Mouse (Mus musculus): Measurements from ENCODE around the gene Dnajb6.
"Not testable (repeated sequence)": the region's sequence is repeated elsewhere in the genome, so short reads cannot be mapped to it uniquely, and the experiment has no call there.

Gene Dnajb6

GRCm38 (mm10) chr5:29772038-29772437 lies 36.5 kb downstream of the Dnajb6 start:
- DNase-seq, result no peak

DNA sequence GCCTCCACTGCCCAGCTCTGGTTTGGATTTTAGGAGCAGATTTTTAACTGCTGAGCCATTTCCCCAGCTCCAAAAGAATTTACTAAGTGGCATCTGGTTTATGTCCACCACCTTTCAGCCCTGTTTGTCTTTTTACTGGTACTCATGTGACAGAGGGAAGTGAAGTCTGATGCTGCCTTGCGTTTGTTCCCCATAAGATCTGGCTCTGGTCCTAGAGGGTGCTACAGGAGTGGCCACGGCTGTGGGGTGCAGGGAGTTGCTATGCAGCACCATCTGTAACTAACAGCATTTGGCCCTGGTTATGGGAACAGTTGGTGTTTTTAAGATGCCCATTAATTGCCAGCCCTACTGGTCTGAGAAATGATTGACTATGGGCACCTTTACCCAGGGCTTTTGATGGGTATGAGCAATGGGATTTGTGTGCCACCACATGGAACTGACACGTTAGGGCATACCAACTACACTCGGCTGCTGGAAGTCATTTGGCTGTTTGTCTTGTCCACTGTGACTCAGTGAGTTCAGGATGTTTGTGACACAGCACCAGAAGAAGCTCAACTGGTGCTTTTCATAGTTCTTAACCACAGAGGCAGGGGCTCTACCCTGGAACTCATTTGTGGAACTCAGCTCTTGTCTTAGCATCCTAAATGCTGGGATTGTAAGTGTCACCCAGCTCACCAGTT lies 37.3 kb downstream of the Dnajb6 start:
- peak in 1 of 2 experiments; percentile 18 for DNase-seq

GRCm38 (mm10) chr5:29773460-29774150 lies 38.1 kb downstream of the Dnajb6 start:
- no peak for DNase-seq

DNA sequence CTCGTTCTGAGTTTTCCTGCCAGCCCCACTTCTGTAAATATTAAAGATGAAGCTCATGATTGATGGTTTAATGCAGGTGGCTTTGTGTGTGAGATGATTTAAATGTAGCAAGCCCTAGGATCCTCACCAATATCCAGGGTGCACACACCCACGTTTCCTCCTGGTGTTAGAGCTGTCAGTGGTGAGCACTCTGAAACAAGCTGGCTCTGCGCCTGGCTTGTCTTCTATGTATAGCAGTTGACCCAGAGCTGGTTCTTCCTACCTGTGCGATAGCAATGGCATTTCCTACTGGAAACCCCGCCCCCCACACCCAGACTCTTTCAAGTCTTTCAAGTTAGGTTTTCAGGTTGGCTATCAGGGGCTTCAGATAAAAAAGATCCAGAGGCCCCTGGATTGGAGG lies 39.9 kb downstream of the Dnajb6 start:
- DNase-seq, result no peak

GRCm38 (mm10) chr5:29778029-29778428 lies 42.5 kb downstream of the Dnajb6 start:
- DNase-seq, result no peak

DNA sequence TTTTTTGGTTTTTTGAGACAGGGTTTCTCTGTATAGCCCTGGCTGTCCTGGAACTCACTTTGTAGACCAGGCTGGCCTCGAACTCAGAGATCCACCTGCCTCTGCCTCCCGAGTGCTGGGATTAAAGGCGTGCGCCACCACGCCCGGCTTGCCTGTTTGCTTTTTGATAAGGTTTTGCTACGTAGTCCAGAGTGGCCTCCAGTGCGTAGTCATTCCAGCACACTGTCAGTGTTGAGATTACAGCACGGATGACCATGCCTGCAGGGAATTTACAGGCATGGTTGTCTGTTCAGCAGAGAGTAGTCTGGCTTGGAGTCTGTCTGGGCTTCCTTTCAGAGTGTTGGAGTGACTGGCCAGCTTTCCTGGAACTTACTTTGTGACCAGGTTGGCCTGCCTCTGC lies 44.2 kb downstream of the Dnajb6 start:
- not testable (repeated sequence) for DNase-seq

DNA sequence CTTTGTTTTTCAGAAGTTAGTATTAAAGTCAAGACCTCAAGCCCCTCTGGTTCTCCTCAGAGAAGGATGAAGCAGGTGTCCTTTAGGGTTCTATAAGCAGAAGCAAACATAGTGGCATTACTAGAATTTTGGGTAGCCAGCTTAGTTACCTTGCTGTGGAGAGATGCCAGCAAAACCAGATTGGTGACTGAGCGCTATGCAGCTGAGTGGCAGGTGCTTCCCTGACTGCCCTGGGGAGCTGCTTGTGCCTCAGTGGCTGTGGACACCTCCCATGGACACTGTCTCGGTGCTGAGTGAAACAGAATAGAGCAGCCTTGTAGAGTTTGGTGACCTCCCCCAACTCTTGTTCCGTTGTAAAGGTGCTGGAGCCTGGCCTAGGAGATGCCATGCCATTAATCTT lies 46.8 kb downstream of the Dnajb6 start:
- DNase-seq, result no peak

GRCm38 (mm10) chr5:29784906-29785305 lies 49.4 kb downstream of the Dnajb6 start:
- DNase-seq, result not testable (repeated sequence)

GRCm38 (mm10) chr5:29785953-29786352 lies 50.5 kb downstream of the Dnajb6 start:
- DNase-seq, result not testable (repeated sequence)

GRCm38 (mm10) chr5:29794933-29795332 lies 59.4 kb downstream of the Dnajb6 start:
- DNase-seq, result not testable (repeated sequence)

DNA sequence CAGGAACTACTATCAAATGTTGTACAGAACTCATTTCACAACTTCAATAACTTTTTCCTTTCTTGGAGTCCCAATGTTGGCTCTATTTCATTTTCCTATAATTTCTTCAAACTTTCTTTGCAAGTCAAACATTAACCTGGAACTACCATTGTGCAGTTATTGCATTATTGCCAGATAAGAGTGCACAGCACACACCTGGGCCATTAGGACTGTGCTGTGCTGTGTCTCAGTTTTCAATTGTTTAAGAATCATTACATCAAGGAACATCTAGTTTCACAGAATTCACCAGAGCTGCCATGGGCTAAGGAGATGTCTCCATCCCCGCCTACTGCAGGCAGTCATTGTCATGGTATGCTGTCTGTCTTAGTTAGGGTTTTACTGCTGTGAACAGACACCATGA lies 73.5 kb downstream of the Dnajb6 start:
- no peak for DNase-seq

DNA sequence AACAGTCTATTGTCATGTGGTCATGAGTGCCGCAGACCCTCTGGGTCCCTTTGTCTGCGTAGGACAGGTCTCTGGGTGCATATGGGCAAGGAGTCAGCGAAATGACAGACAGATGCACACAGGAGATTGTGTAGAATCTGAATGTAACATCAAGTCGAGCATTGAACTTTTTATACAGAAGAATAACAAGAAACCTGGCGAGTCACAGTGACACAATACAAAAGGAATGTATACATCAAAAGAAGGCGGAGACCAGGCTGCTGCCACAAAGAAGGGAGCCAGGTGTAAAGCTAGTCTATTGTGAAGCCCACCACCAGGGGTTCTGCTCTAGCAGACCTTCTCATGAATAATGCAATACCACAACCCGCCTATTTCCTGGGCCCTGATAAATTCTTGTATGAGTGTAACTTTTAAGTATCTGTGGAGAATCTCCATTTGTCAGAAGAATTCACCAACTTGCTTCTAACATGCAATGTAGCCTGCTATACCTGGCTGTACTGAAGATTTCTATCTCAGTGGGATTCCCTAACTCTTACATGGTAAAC lies 76.0 kb downstream of the Dnajb6 start:
- DNase-seq, result not testable (repeated sequence)

DNA sequence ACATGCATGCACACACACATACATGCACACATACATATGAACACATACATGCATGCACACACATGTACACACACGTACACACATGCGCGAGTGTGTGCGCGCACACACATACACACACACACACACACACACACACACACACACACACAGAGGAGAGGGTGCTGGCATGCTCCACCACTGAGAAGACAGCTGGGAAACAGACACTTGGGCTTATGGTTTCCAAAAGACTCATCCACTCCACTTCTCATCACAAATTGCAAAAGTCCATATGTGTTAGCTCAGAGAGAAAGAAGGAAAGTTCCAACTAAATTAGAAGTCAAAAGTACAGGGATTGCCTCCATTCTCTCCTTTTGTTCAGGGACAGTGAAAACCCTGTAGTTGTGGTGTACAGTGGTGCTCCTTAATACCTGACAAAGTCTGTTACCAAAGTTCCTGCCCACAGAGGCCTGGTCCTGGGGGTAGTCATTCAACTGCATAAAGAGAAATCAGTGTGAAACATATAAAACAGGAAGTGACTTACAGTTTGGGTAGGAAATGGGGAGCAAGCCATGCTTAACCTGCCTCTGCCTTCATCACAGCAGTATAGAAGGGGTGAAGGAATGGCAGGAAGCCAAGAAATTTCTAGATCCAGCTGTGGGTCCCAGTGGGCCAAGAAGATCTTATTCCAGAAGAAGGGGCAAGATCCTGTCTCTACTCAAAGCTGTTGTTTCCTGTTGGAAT lies 81.2 kb downstream of the Dnajb6 start:
- DNase-seq, result no peak

DNA sequence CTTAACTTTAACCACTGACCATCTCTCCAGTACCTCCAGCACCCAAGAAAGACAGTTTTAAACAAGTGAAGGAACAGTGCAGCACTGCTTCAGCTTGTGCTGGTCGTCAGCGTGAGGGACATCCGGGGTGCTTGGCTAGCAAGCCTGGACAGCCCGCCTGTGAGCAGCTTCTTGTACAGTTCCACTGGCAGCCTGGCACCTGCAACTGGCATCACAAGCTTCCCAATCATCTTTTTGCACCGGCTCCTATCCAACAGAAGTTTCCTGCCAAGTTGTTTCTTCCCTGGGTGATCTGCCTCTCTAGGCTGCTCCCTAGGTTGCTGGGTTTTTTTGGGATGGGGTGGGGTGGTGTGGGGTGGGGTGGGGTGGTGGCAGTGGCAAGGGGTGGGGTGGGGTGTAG lies 81.9 kb downstream of the Dnajb6 start:
- DNase-seq, result no peak

DNA sequence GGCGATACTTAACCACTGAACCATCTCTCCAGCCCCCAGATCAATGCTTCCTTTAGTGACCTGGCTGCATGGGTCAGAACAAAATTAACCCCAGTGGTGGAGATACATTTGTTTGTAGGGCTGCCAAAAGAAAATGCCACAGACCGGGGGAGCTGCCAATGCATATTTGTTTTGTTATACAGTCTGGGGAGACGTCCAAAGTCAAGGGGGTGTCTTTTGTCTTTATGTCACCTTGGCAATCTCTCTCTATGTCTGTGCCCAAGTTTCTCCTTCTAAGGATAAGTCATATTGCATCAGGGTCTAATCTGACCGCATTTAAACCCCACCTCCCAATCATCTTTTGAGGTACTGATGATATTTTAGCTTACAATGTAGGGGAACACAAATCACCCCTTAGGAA lies 82.8 kb downstream of the Dnajb6 start:
- DNase-seq, result peak in 1 of 2 experiments; percentile 18

DNA sequence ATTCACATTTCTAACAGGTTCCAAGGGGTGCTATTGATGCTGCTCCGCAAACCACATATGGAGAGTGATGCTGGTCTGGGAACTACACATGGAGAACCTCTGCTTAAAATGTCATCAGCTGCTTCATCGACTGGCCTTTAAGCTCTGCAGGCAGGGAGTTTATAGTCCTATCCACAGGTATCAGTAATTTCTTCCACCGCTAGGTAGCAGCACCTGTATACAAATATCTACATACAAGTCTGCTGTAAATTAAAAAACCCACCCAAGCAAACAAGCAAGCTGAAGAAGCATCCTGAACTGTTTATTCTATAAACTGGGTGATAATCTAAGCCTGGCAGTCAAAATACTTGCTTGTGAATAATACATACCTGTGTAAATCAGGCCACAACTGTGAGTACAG lies 89.3 kb downstream of the Dnajb6 start:
- DNase-seq, result peak in 1 of 2 experiments; percentile 19

- peak; percentile 61 to 71 for DNase-seq
These were observed 91.3 kb downstream of the Dnajb6 start for GRCm38 (mm10) chr5:29826780-29827179.

- DNase-seq, result peak in 1 of 2 experiments; percentile 27
These were observed 107.1 kb downstream of the Dnajb6 start for GRCm38 (mm10) chr5:29842444-29843166.

- DNase-seq, result no peak
These were observed 109.5 kb downstream of the Dnajb6 start for GRCm38 (mm10) chr5:29845038-29845437.

DNA sequence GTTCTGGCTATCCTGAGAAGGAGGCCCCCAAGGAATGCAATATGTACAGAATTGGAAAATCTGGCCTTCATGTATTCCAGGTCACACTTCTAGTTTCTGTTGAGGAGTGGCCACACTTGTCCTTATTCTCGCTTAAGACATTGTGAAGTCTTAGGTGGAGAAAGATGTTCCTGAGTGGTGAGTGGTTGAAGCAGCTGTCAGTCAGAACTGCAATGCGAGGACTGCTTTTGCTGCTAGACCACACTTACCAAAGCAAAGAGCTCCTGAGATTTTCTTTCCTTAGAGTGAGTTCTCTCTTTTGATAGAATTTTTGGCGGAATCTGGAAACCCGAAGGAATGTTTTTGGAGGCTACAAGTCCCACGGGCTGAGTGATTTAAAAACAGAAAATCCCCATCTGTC lies 112.0 kb downstream of the Dnajb6 start:
- no peak for DNase-seq

DNA sequence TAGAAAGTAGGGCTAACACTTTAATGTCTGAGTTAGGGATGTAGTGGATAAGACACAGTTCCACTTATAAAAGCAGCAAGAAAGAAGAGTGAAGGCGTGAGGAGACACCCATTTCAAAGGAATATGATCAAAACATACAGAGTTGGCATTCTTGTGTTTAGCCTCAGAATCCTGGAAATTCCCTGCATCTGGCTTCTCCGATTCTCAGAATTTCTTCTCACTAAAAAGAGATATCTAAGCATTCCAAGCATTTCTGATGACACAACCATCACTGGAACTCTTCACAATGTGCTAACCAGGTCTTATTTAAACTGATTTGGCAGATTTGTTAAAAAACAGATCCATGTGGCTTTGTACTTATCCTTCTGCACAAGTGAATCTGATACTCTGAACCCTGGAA lies 112.6 kb downstream of the Dnajb6 start:
- no peak for DNase-seq

GRCm38 (mm10) chr5:29852376-29852775 lies 116.9 kb downstream of the Dnajb6 start:
- no peak for DNase-seq

GRCm38 (mm10) chr5:29853035-29853434 lies 117.5 kb downstream of the Dnajb6 start:
- no peak for DNase-seq
